Mouse (Mus musculus) neural tube, embryonic 12.5 days (tissue): ENCODE data around the gene Phactr1. TPM values are rescaled to one million over a fixed set of nuclear protein-coding genes. Genes with fewer than 3 reads are reported as not detected.

Source experiments
- ATAC-seq: fragments of 200-750 bp; cut with Nextera tagmentation; 2 replicates; pipeline ENCODE4 v1.8.0; 2017; ENCODE audit warnings: low read depth, mild to moderate bottlenecking, moderate TSS enrichment, moderate library complexity; ENCODE audit not compliant: low FRiP score
- H3K27ac ChIP-seq: fragments of 300-500 bp; sonication (generic); 2 replicates; pipeline ENCODE4 v1.5.1; 2016
- H3K27me3 ChIP-seq: fragments of 300-500 bp; sonication (generic); replicated peaks from 2 replicates; pipeline ENCODE4 v1.6.1; 2016; ENCODE audit warnings: mild to moderate bottlenecking
- H3K36me3 ChIP-seq: fragments of 300-500 bp; sonication (generic); 2 replicates; pipeline ENCODE4 v1.6.1; 2016; ENCODE audit warnings: mild to moderate bottlenecking
- H3K4me1 ChIP-seq: fragments of 300-500 bp; sonication (generic); 2 replicates; pipeline ENCODE4 v1.6.1; 2016
- H3K4me2 ChIP-seq: fragments of 300-500 bp; sonication (generic); replicated peaks from 2 replicates; pipeline ENCODE4 v1.6.1; 2016; ENCODE audit warnings: mild to moderate bottlenecking
- H3K4me3 ChIP-seq: fragments of 300-500 bp; sonication (generic); 2 replicates; pipeline ENCODE4 v1.5.1; 2016
- H3K9ac ChIP-seq: fragments of 300-500 bp; sonication (generic); 2 replicates; pipeline ENCODE4 v1.6.1; 2016; ENCODE audit warnings: mild to moderate bottlenecking
- H3K9me3 ChIP-seq: fragments of 300-500 bp; sonication (generic); 2 replicates; pipeline ENCODE4 v1.6.1; 2016; ENCODE audit warnings: mild to moderate bottlenecking
- WGBS: fragments of 180-500 bp; shearing (Covaris S2); methylation state at CpG from one replicate; pipeline ENCODE4 v1.1.7; 2016; 5-methylcytosine and 5-hydroxymethylcytosine counted together
- polyA plus RNA-seq: library from polyadenylated mRNA; unstranded; fragments of >200 nt; fragmentation: Nextera tagmentation; extraction: Ambion mirVana; gene quantifications from 2 replicates; pipeline ENCODE4 v1.2.1, GENCODE M21; 2016

The Phactr1 gene
- polyA plus RNA-seq, 1 experiment from 2014 or later, result 47.5 TPM

- no peak for ATAC-seq
- Histone ChIP-seq H3K9me3 (no peaks in the 10 kb centered on the region), H3K4me1 (no peaks in the 10 kb centered on the region), H3K27me3 (no peaks in the 10 kb centered on the region), H3K27ac (no peak overlapping the region), H3K4me2 (no peak overlapping the region), H3K9ac (no peak overlapping the region), H3K36me3 (no peaks in the 10 kb centered on the region), H3K4me3 (no peak overlapping the region)
- WGBS, result 38% methylated on average over 1 of the region's 1 CpGs
These were observed 347.1 kb downstream of the Phactr1 start for GRCm38 (mm10) chr13:43027568-43027967.

GRCm38 (mm10) chr13:43030222-43030621, 349.8 kb downstream of the Phactr1 start:
- Histone ChIP-seq H3K9me3 (no peaks in the 10 kb centered on the region), H3K4me1 (no peaks in the 10 kb centered on the region), H3K9ac (no peak overlapping the region), H3K27me3 (no peaks in the 10 kb centered on the region), H3K4me3 (no peak overlapping the region), H3K27ac (no peak overlapping the region), H3K4me2 (no peak overlapping the region), H3K36me3 (no peaks in the 10 kb centered on the region)
- ATAC-seq, result no peak
- WGBS, result 73% methylated on average over 2 of the region's 2 CpGs

- Histone ChIP-seq H3K4me2 (no peak overlapping the region), H3K9ac (no peak overlapping the region), H3K4me3 (no peak overlapping the region), H3K27ac (no peak overlapping the region), H3K4me1 (no peaks in the 10 kb centered on the region), H3K27me3 (no peaks in the 10 kb centered on the region), H3K36me3 (no peaks in the 10 kb centered on the region), H3K9me3 (no peaks in the 10 kb centered on the region)
- no peak for ATAC-seq
- 92% methylated on average over 3 of the region's 3 CpGs for WGBS
These were observed 352.0 kb downstream of the Phactr1 start for GRCm38 (mm10) chr13:43032451-43032850.

- whole genome bisulfite sequencing, result 78% methylated on average over 6 of the region's 6 CpGs
These were observed 356.1 kb downstream of the Phactr1 start for GRCm38 (mm10) chr13:43036510-43036909.

GRCm38 (mm10) chr13:43042766-43043165, 362.3 kb downstream of the Phactr1 start:
- ATAC-seq, result no peak
- H3K4me3 ChIP-seq, result no peak overlapping the region
- 76% methylated on average over 4 of the region's 4 CpGs for WGBS
- H3K27me3 ChIP-seq, result no peaks in the 10 kb centered on the region
- H3K4me1 ChIP-seq, result no peaks in the 10 kb centered on the region
- H3K27ac ChIP-seq, result no peak overlapping the region
- H3K9ac ChIP-seq, result no peak overlapping the region
- H3K36me3 ChIP-seq, result no peaks in the 10 kb centered on the region
- no peaks in the 10 kb centered on the region for H3K9me3 ChIP-seq
- no peak overlapping the region for H3K4me2 ChIP-seq

More at GRCm38 (mm10) chr13:43036510-43036909, 356.1 kb downstream of the Phactr1 start:
- no peaks in the 10 kb centered on the region for H3K36me3 ChIP-seq
- no peak overlapping the region for H3K4me3 ChIP-seq
- no peak for ATAC-seq
- no peaks in the 10 kb centered on the region for H3K27me3 ChIP-seq
- no peaks in the 10 kb centered on the region for H3K4me1 ChIP-seq
- H3K4me2 ChIP-seq, result no peak overlapping the region
- H3K27ac ChIP-seq, result no peak overlapping the region
- no peaks in the 10 kb centered on the region for H3K9me3 ChIP-seq
- H3K9ac ChIP-seq, result no peak overlapping the region

GRCm38 (mm10) chr13:43048553-43048952, 368.1 kb downstream of the Phactr1 start:
- H3K27me3 ChIP-seq, result no peaks in the 10 kb centered on the region
- no peak for ATAC-seq
- WGBS, result 80% methylated on average over 3 of the region's 3 CpGs

GRCm38 (mm10) chr13:43053201-43053600, 372.8 kb downstream of the Phactr1 start:
- no peak for ATAC-seq
- 91% methylated on average over 1 of the region's 1 CpGs for WGBS

More at GRCm38 (mm10) chr13:43048553-43048952, 368.1 kb downstream of the Phactr1 start:
- Histone ChIP-seq H3K4me3 (no peak overlapping the region), H3K4me1 (no peaks in the 10 kb centered on the region), H3K9me3 (no peaks in the 10 kb centered on the region), H3K27ac (no peak overlapping the region), H3K36me3 (no peaks in the 10 kb centered on the region), H3K9ac (no peak overlapping the region), H3K4me2 (no peak overlapping the region)

GRCm38 (mm10) chr13:43055136-43055535, 374.7 kb downstream of the Phactr1 start:
- 73% methylated on average over 6 of the region's 6 CpGs for WGBS
- no peak overlapping the region for H3K4me2 ChIP-seq
- H3K36me3 ChIP-seq, result no peaks in the 10 kb centered on the region
- H3K9ac ChIP-seq, result no peak overlapping the region
- H3K27me3 ChIP-seq, result no peaks in the 10 kb centered on the region
- H3K4me3 ChIP-seq, result no peak overlapping the region
- H3K9me3 ChIP-seq, result no peaks in the 10 kb centered on the region
- H3K27ac ChIP-seq, result no peak overlapping the region
- ATAC-seq, result no peak
- H3K4me1 ChIP-seq, result no peaks in the 10 kb centered on the region

More at GRCm38 (mm10) chr13:43053201-43053600, 372.8 kb downstream of the Phactr1 start:
- no peak overlapping the region for H3K9ac ChIP-seq
- H3K4me1 ChIP-seq, result no peaks in the 10 kb centered on the region
- no peak overlapping the region for H3K27ac ChIP-seq
- H3K4me2 ChIP-seq, result no peak overlapping the region
- H3K27me3 ChIP-seq, result no peaks in the 10 kb centered on the region
- no peaks in the 10 kb centered on the region for H3K36me3 ChIP-seq
- H3K9me3 ChIP-seq, result no peaks in the 10 kb centered on the region
- H3K4me3 ChIP-seq, result no peak overlapping the region

- Histone ChIP-seq H3K36me3 (no peaks in the 10 kb centered on the region), H3K4me1 (no peaks in the 10 kb centered on the region), H3K9ac (no peak overlapping the region), H3K9me3 (no peaks in the 10 kb centered on the region), H3K27ac (no peak overlapping the region), H3K27me3 (no peaks in the 10 kb centered on the region), H3K4me2 (no peak overlapping the region), H3K4me3 (no peak overlapping the region)
- no peak for ATAC-seq
- whole genome bisulfite sequencing, result 90% methylated on average over 2 of the region's 2 CpGs
These were observed 376.7 kb downstream of the Phactr1 start for GRCm38 (mm10) chr13:43057104-43057503.

- no peak overlapping the region for H3K9ac ChIP-seq
- no peaks in the 10 kb centered on the region for H3K4me1 ChIP-seq
- no peaks in the 10 kb centered on the region for H3K27me3 ChIP-seq
- no peak overlapping the region for H3K27ac ChIP-seq
- no peaks in the 10 kb centered on the region for H3K9me3 ChIP-seq
- H3K36me3 ChIP-seq, result no peaks in the 10 kb centered on the region
- ATAC-seq, result no peak
- no peak overlapping the region for H3K4me3 ChIP-seq
- no peak overlapping the region for H3K4me2 ChIP-seq
- 79% methylated on average over 4 of the region's 4 CpGs for WGBS
These were observed 382.9 kb downstream of the Phactr1 start for GRCm38 (mm10) chr13:43063355-43063754.

- Histone ChIP-seq H3K4me3 (no peak overlapping the region), H3K4me1 (no peaks in the 10 kb centered on the region)
- no peak for ATAC-seq
These were observed 388.4 kb downstream of the Phactr1 start for GRCm38 (mm10) chr13:43068716-43069265.

GRCm38 (mm10) chr13:43070496-43070895, 390.1 kb downstream of the Phactr1 start:
- ATAC-seq, result no peak
- H3K27me3 ChIP-seq, result no peaks in the 10 kb centered on the region
- 85% methylated on average over 4 of the region's 4 CpGs for WGBS

More at GRCm38 (mm10) chr13:43068716-43069265, 388.4 kb downstream of the Phactr1 start:
- H3K9me3 ChIP-seq, result no peaks in the 10 kb centered on the region
- H3K4me2 ChIP-seq, result no peak overlapping the region
- no peak overlapping the region for H3K9ac ChIP-seq
- H3K27me3 ChIP-seq, result no peaks in the 10 kb centered on the region
- no peaks in the 10 kb centered on the region for H3K36me3 ChIP-seq
- no peak overlapping the region for H3K27ac ChIP-seq
- WGBS, result 82% methylated on average over 8 of the region's 8 CpGs

GRCm38 (mm10) chr13:43070971-43071370, 390.5 kb downstream of the Phactr1 start:
- Histone ChIP-seq H3K4me1 (no peaks in the 10 kb centered on the region), H3K4me3 (no peak overlapping the region), H3K36me3 (no peaks in the 10 kb centered on the region), H3K27me3 (no peaks in the 10 kb centered on the region), H3K4me2 (no peak overlapping the region), H3K9me3 (no peaks in the 10 kb centered on the region), H3K27ac (no peak overlapping the region), H3K9ac (no peak overlapping the region)
- no peak for ATAC-seq
- 89% methylated on average over 2 of the region's 2 CpGs for WGBS

More at GRCm38 (mm10) chr13:43070496-43070895, 390.1 kb downstream of the Phactr1 start:
- H3K9me3 ChIP-seq, result no peaks in the 10 kb centered on the region
- no peak overlapping the region for H3K4me2 ChIP-seq
- H3K4me3 ChIP-seq, result no peak overlapping the region
- H3K4me1 ChIP-seq, result no peaks in the 10 kb centered on the region
- no peak overlapping the region for H3K9ac ChIP-seq
- no peaks in the 10 kb centered on the region for H3K36me3 ChIP-seq
- H3K27ac ChIP-seq, result no peak overlapping the region
